Mouse (Mus musculus) layer of hippocampus, adult 2 months (tissue): ENCODE measurements at regions not wholly inside any gene's neighbourhood (a gene's known extent, or its start where the extent isn't known, plus 50 kb on each side); places are given as distances from the start of the nearest gene placed in this dataset.

Experiments
- DNase-seq, 2 experiments: peaks; one replicate each; pipeline ENCODE4 v3.0.0; 2022; ENCODE audit warnings: low spot score in 2 of 2
- H3K27ac ChIP-seq: fragments of 200-600 bp; 2 replicates; pipeline ENCODE4 v1.8.1; 2022
- H3K4me3 ChIP-seq: fragments of 200-600 bp; 2 replicates; pipeline ENCODE4 v1.8.1; 2022; ENCODE audit warnings: mild to moderate bottlenecking
- CTCF ChIP-seq: fragments of 200-600 bp; conservative IDR thresholded peaks from 2 replicates; pipeline ENCODE4 v1.8.1; 2022; ENCODE audit warnings: antibody characterized with exemption, mild to moderate bottlenecking, moderate library complexity

DNA sequence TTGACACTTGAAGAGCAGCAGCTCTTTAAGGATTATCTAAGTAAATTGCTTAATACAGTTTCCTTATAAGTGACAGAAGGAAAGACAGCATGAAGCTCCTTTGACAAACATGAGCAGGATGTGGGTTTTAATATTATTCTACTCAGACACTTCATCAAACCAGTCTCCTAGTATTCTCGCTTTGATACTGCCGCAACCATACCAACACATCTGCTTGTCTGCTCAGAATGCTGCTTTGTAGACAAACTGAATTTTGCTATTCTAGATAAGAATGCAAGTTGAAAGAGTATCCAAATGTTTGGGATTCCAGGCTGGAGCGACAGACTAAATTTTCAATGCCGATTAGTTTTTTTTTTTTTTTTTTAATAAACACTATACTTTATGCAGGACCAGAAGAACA is 105.7 kb upstream of the Robo2 start:
- Histone ChIP-seq H3K4me3 (no peak overlapping the region), H3K27ac (no peak overlapping the region)
- peak in 1 of 2 experiments; percentile 8 for DNase-seq
- TF ChIP-seq CTCF, result no peak

DNA sequence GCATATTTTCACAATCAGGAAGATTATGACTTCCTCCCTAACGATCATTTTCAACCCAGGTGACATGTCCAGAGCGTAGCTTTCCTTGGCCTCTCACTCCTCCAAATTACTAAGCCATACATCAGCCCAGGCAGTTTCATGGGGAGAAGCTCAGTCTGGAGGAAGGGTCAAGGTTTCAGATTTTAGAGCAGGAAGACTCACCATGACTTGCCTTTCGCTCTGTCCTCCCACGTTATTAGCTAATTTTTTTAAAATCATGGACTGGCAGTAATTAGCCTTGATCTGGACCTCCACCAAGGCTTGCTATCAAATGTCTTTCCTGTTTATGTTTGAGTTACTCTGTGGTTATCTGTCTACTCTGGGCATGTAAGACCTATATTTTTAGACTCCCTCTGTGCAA is 102.9 kb upstream of the Robo2 start:
- DNase-seq, result no peak
- Histone ChIP-seq H3K4me3 (no peak overlapping the region), H3K27ac (no peak overlapping the region)
- no peak for TF ChIP-seq CTCF

- Histone ChIP-seq H3K4me3 (no peak overlapping the region), H3K27ac (no peak overlapping the region)
- TF ChIP-seq CTCF, result no peak
- no peak for DNase-seq
Measured at GRCm38 (mm10) chr16:74510383-74510782, 98.8 kb upstream of the Robo2 start.

- no peak for DNase-seq
- no peak overlapping the region for H3K27ac ChIP-seq
- TF ChIP-seq CTCF, result no peak
- no peak overlapping the region for H3K4me3 ChIP-seq
Measured at GRCm38 (mm10) chr16:74509489-74509888, 97.9 kb upstream of the Robo2 start.

- H3K27ac ChIP-seq, result no peak overlapping the region
- H3K4me3 ChIP-seq, result no peak overlapping the region
- DNase-seq, result no peak
- TF ChIP-seq CTCF, result no peak
Measured at GRCm38 (mm10) chr16:74506719-74507118, 95.1 kb upstream of the Robo2 start.

GRCm38 (mm10) chr16:74506173-74506709 is 94.6 kb upstream of the Robo2 start:
- no peak for TF ChIP-seq CTCF
- Histone ChIP-seq H3K27ac (no peak overlapping the region), H3K4me3 (no peak overlapping the region)
- no peak for DNase-seq

DNA sequence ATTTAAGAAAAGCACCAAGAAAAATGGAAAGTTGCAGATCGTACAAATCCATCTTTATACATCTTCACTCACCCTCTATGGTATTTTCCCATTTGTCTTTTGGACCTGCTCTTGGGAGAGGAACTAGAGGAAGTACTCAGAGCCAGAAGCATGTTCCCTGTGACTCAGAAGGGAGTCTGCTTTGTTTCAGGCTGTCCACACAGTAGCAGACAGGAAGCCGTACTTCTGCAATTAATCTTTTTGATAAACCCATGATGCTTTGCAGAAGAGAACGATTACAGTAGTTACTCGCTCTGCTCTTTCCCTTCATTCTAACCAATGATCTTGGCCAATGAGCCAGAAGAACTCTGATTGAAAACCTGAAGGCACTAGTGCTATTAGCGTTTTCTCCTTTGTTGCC is 92.8 kb upstream of the Robo2 start:
- TF ChIP-seq CTCF, result no peak
- Histone ChIP-seq H3K4me3 (no peak overlapping the region), H3K27ac (no peak overlapping the region)
- DNase-seq, result no peak

DNA sequence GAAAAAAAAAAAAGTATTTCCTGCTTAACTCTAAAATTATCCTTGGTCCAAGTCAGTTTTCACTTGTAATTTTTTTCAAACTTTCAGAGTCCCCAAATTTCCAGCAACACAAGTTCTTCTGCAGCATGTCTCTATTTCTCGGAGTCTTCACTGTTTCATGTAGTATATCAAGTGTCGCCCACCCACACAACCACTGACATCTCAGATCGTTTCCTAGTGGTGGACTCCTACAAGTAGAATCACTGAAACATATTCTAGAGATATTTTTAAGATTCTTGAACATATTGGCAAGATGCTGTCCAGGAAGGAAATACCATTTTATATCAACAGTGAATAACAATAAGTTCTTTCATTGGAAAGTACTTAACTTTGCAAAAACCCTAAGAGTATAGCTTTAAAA is 89.1 kb upstream of the Robo2 start:
- TF ChIP-seq CTCF, result no peak
- Histone ChIP-seq H3K4me3 (no peak overlapping the region), H3K27ac (no peak overlapping the region)
- no peak for DNase-seq

GRCm38 (mm10) chr16:74467745-74468420 is 56.3 kb upstream of the Robo2 start:
- DNase-seq, result no peak
- TF ChIP-seq CTCF, result no peak
- H3K4me3 ChIP-seq, result no peak overlapping the region
- no peak overlapping the region for H3K27ac ChIP-seq

GRCm38 (mm10) chr16:74467159-74467558 is 55.5 kb upstream of the Robo2 start:
- H3K27ac ChIP-seq, result no peak overlapping the region
- no peak for DNase-seq
- no peak overlapping the region for H3K4me3 ChIP-seq
- TF ChIP-seq CTCF, result no peak

- no peak for TF ChIP-seq CTCF
- no peak overlapping the region for H3K27ac ChIP-seq
- DNase-seq, result no peak
- no peak overlapping the region for H3K4me3 ChIP-seq
Measured at GRCm38 (mm10) chr16:74464835-74465234, 53.2 kb upstream of the Robo2 start.

GRCm38 (mm10) chr16:74464290-74464689 is 52.7 kb upstream of the Robo2 start:
- TF ChIP-seq CTCF, result no peak
- no peak overlapping the region for H3K27ac ChIP-seq
- no peak overlapping the region for H3K4me3 ChIP-seq
- DNase-seq, result no peak

- Histone ChIP-seq H3K27ac (no peak overlapping the region), H3K4me3 (no peak overlapping the region)
- TF ChIP-seq CTCF, result no peak
- DNase-seq, result no peak
Measured at GRCm38 (mm10) chr16:74462436-74462835, 50.8 kb upstream of the Robo2 start.
